Mouse (Mus musculus) layer of hippocampus, postnatal 10 days (tissue): ENCODE results near the gene Clec10a. TPM values are rescaled to one million over a fixed set of nuclear protein-coding genes. Genes with fewer than 3 reads are reported as not detected.
"Not testable (repeated sequence)": the region's sequence is repeated elsewhere in the genome, so short reads cannot be mapped to it uniquely, and the experiment has no call there.

Source experiments
- DNase-seq, 2 experiments: peaks; one replicate each; pipeline ENCODE4 v3.0.0; 2021; ENCODE audit warnings: low spot score in 2 of 2
- long read RNA-seq: library from polyadenylated mRNA; stranded (forward); transcript quantifications from one replicate; pipeline ENCODE4 v2.0.0, GENCODE M21; 2023
- total RNA-seq, 2 experiments: library from RNA; stranded (reverse); gene quantifications; 2 replicates each; pipeline ENCODE4 v1.2.3; 2021

Gene Clec10a
- total RNA-seq = 1 to 10 TPM; 1.2 to 1.4 TPM
- long read RNA-seq = 0 reads

DNA sequence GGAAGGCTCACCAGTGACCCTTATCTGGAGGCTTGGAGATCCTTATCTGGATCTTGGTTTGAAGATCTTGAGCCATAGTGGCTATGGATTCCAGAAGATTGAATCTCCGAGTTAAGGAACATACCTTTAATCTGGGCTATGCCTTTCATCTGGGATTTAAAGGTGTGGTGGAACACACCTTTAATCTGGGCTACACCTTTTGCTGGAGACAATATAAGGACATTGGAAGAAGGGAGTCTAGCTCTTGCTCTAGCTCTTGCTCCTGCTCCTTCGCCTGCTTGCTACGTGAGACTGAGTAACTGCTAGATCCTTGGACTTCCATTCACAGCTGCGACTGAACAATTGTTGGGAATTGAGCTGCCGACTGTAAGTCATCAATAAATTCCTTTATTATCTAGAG lies at the start of gene Clec10a:
TSS of gene Clec10a (plus strand) at position 301 of the 400 bp plus-strand sequence.
- DNase-seq = not testable (repeated sequence)

DNA sequence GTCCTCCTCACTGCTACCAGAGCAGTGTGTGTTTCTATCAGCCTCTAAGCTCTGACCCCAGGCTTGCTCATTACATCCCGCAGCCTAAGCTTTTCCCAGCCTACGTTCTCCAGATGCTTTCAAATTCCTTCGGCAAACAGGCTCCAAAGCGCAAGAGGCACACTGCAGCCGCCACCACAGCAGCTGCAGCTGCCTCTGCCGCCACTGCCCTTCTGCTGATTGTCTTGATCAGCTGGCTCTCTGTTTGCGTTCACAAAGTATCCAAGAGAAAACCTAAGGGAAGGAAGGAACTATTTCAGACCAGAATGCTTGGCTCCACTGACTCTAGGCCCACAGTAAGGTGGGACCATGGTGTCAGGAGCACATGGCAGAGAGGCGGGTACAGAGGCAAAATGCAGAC lies 48.9 kb upstream of the Clec10a start:
- no peak for DNase-seq

GRCm38 (mm10) chr11:70110146-70110545 lies 45.9 kb upstream of the Clec10a start:
- peak; percentile 20 to 26 for DNase-seq

DNA sequence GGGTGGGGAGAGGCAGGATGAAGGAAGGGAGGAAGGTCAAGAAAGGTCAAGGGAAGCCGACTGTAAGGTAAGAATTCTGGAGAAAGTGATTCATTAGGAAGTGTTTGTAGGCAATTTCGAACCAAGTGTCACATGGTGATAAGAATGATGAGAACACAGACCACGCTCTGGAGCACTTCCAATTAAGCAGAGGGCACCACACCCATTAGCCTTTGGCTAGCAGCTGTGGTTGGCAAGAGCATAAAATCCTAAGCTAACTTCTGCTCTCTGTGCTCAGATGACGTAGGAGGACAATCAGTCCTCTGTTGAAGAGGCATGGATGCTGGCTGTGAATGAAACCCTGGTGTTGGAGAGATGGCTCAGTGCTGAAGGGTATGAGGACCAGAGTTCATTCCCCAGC lies 41.4 kb upstream of the Clec10a start:
- no peak for DNase-seq

DNA sequence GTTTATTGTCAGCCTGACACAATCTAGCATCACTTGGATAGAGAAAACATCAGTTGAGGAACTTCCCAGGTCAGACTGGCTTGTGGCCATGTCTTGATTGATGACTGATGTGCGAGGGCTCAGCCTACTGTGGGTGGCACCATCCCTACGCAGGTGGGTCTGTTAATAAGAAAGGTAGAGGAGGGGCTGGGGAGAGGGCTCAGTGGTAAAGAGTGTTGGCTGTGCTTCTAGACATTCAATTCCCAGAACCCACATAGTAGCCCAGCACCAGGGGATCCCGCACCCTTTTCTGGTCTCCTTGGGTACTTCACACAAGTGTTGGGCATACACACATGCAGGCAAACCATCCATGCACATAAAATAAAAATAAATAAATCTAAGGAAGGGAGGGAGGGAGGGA lies 40.1 kb upstream of the Clec10a start:
- DNase-seq = no peak

DNA sequence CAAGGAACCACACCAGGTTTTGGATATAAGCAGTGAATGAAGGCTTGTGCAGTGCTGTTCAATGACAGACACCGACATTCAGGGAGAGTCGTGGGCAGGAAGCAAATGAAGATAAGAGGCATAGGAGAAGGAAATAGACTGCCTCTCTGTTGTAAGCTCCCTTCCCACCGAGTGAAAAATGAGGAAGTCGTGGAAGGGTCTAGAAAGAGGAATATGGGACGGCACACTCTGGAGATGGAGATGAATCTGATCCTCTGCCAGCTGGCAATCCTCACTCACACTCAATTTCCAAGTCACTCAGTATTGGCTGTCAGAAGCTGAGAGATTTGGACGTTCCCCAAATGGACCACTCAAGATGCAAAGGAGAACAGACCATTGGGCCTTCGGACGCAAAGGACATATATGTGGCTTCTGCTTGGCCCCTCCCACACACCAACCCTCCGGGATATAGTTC lies 26.0 kb upstream of the Clec10a start, which contains the start of gene Mgl2:
TSS of gene Mgl2 (plus strand) at position 404 of the 454 bp plus-strand sequence.
- DNase-seq = no peak

DNA sequence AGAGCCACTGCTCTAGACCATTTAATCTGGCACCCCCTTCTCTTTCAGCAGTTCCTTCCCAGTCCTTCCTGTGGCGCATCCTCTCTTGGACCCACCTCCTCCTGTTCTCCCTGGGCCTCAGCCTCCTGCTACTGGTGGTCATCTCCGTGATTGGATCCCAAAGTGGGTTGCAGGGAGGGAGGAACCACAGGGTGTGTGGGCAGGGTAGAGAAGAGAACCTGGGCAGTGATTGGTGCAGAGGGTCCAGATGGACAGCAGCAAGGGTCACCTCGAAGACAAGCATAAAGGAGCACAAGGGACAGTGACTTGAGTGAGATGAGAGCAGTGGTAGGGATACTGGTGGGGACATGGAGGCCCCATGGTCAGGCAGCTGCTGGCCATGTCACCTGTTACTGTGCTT lies 21.0 kb upstream of the Clec10a start:
- DNase-seq = not testable (repeated sequence)

- DNase-seq = not testable (repeated sequence)
These were observed 20.1 kb upstream of the Clec10a start for GRCm38 (mm10) chr11:70135925-70136324.

DNA sequence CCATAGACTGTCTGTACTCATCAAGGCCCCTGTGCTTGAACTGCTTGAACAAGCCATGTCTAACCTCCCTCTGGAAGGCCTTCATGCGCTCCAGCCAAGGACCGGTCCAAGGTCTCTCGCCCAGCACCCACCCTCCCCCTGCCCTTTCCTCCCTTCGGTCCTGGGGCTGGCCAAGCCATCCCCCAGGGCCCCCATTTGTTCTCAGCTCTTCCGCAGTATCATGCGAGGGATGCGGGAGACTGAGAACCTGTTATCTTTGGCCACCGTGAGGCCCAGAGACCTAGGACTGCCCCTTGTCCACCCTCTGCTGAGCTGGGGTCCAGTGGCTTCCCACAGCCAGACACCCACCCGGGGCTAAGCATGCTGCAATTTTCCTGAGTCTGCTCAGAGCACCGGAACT lies 16.8 kb upstream of the Clec10a start:
- no peak for DNase-seq

- DNase-seq = no peak
These were observed 4.9 kb upstream of the Clec10a start for GRCm38 (mm10) chr11:70151072-70151471.

GRCm38 (mm10) chr11:70162336-70162735 lies 6.3 kb downstream of the Clec10a start:
- DNase-seq = no peak

DNA sequence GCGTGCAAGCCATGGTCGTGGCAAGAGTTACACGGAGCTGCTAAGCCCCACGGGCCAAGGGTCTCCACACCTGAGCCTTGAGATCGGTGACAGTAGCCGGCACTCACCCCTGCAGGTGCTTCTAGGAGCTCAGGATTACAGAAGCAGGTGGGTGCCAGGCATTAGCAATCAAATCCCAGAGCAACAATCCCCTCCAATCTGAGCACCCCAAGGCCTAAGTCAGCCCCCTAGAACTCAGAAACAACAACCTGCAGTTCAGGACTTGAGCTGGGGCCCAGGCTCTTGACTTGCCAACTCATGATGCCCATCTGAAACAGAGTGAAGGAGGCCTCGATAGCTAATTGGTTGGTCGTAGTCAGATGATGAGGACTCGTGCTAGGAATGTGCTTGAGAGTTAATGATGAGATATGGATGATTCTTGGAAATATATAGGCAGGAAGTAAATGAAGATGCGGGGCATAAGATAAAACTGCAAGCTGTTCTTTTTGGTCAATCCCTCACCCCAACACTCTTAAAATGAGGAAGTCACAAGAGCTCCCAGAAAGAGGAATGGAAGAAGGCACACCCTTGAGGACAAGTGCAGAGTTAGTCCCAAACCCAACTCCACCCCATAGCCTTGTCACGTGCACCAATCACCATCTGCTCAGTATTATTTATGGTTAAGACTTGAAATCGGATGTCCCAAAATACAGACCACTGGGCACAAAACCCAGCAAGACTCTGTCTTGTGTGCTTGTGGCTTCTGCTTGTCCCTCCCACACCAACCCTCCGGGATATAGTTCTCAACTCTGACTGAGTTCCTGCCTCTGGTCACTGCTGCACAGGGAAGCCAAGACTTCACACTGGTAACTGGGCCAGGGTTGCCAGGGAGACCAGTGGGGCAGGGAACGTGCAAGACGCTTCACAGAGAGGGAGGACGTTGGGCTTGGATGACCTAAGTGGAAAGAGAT lies 10.2 kb downstream of the Clec10a start:
- no peak for DNase-seq

DNA sequence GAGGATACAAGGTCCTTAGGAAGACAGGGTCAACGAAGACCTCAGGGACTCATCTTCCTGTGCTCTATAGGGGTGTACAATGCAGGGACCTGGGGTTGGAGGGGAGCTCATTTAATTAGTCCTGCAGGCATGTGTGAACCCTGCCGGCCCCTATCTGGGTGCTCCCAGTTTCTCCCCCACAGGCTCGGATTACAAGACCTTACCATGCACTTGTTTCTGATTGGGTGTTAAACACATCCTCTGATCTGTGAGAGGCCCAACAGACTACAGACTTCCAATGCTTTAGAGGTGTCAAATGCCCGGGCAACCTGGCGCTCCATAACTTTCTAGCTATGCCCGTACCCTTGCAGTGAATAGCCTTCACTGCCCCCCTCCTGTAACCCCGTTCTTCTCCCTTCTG lies 12.1 kb downstream of the Clec10a start:
- DNase-seq = no peak

DNA sequence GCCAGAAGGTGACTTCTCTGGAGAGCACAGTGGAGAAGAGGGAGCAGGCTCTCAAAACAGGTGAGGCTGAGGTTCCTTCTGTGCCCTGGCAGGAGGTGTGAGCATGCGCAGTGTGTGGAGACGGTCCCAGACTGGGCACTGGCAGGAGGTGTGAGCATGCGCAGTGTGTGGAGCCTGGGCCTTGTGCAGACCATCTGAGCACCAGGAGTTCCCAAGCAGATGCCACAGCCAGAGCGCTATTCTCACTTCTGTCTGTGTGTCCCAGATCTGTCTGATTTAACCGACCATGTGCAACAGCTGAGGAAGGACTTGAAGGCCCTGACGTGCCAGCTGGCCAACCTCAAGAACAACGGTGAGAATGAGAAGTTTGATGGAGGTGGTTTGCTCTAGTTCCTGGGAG lies 13.5 kb downstream of the Clec10a start:
- DNase-seq = not testable (repeated sequence)

GRCm38 (mm10) chr11:70170291-70170690 lies 14.3 kb downstream of the Clec10a start:
- DNase-seq = no peak

- no peak for DNase-seq
These were observed 15.2 kb downstream of the Clec10a start for GRCm38 (mm10) chr11:70171181-70171580.

GRCm38 (mm10) chr11:70171847-70172246 lies 15.8 kb downstream of the Clec10a start:
- DNase-seq = no peak

GRCm38 (mm10) chr11:70172298-70172697 lies 16.3 kb downstream of the Clec10a start:
- no peak for DNase-seq

DNA sequence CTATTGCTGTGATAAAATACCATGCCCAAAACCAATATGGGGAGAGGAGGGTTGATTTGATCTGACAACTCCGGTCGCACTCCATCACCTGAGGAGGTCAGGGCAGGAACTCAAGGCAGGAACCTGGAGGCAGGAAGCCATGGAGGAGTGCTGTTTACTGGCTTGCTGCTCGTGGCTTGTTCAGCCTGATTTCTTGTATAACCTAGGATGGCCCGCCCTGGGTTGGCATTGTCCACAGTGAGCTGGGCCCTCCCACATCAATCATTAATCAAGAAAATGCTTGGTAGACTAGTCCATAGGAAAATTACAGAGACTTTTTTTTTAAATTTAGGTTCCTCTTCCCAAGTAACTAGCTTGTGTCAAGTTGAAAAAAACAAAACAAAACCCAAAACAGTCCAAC lies 18.5 kb downstream of the Clec10a start:
- no peak for DNase-seq

- DNase-seq = peak in 1 of 2 experiments; percentile 24
These were observed 21.6 kb downstream of the Clec10a start for GRCm38 (mm10) chr11:70177647-70178046.

DNA sequence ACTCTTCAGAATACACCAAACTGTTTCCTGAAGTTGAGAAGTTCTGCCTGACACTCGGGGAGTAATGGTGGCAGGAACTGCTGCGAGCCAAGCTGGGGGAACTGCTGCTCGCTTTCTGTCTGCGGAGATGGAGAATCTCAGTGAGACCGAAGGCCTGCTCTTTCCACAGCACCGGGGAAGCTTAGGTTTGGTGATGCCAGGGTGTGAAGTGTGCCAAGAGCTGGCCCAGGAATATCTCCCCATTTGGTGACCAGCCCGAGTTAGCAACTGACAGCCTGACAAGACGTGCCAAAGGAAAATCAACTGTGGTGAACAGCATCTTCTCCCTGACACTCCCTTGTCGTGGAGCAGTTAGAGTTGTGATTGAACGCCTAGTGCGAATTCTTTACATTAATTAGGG lies 22.3 kb downstream of the Clec10a start:
- DNase-seq = no peak

DNA sequence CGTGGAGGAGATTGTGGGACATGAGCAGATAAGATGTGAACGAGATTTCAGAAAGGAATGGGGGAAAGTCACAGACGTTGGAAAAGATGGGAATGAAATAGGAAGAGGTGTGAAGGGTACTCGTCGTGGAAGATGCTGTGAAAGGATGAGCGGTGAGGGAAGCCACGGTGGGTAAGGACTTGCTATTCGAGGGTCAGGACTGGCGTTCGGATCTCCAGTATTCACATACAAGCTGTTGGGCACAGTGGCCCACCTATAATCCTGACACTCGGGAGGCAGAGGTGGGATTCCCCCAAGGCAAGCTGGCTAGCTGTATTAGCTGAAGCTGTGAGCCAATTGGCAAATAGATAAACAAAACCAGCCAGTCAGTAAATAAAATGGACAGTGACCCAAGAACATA lies 22.8 kb downstream of the Clec10a start:
- DNase-seq = no peak

DNA sequence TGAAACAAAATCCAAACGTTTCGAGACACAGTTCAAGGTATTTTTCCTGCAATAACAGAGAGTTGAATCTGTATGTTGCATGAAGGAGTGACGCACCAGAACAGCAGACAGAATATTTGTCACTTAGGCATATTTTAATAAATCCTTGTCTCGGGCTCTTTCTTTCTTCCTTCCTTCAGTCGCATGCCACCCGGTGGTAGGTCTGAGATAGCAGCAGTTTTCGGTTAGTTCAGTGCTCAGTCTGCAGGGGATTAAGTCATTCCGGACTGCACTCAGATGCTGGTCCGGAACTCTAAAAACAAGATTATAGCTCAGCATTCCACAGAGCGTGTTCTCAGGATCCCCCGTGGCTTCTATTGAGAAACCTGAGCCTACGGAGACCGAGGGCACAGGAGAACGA lies 23.4 kb downstream of the Clec10a start:
- peak; percentile 10 to 41 for DNase-seq
